Mouse (Mus musculus): ENCODE results near the gene Idnk.

Gene Idnk

DNA sequence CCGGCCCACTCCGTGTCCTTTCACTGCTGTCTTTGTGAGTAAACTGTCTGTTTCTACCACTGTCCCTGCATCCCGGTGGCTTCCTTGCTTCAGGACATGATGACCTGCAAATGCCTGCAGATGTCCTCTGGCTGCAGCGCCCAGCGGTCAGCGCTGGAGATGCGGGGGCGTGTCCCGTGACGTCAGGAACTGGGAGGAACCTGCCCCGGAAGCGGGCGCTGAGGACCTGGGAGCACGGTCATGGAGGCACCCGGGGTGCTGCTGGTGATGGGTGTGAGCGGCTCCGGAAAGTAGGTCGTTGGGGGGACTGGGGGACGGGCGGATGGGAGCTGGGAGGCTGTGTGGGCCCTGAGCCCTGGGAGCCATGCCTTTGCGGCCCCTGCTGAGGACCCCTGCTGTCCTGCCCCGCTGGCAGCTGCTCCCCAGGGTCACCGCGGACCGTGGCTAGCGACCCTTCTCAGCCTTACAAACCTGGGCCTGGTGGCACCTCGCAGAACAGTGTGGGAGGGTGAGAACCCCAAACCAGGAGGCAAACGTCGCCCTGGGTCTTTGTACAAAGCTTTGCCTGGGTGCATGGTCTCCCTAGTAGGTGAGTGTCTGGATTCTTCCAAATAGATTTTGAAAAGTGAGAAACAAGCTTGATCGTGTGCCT is at the start of gene Idnk:
TSS of gene Idnk (plus strand) at position 203 of the 652 bp plus-strand sequence.
- peak; percentile 66 to 75 for DNase-seq (ENCODE audit: low spot score in 2 of 2)

DNA sequence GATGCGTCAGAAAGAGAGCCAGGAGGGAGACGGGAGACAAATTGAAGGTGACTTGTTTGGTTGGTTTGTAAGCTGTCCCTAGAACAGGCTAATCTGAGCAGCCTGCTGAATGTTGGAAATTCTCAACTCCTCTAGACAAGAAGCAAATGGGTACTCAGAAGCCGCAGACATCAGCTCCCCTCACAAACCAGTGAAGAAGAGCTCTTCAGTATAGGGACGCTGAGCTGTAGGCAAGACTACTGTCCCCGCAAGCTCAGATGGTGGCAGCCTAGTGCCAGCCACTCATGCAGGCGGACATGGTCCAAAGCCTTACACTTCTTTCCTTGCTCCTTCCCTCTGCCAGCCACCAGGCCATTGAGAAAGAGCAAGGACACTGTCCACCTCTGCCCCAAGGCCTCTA is 46.1 kb upstream of the Idnk start:
- DNase-seq (ENCODE audit: low spot score in 2 of 2) = peak in 1 of 2 experiments; percentile 39

DNA sequence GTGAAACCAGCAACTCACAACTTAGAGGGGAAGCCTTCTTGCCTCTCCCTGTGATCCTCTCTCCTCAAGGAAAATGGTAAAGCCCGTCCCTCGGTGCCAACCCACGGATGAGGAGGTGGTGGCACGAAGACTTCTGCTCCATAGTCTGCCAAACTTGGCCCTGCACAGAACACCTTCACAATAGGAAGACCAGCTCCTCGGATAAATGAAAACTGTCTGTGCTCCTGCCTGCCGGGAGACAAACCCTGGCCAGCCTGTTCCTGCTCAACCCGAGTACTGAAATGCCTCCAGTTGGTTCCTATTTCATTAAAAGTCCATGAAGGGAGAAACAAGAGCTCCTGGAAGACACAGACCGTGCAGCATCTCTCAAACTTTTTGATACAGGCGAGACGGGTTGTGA is 45.3 kb upstream of the Idnk start:
- peak in 1 of 2 experiments; percentile 41 for DNase-seq (ENCODE audit: low spot score in 2 of 2)

DNA sequence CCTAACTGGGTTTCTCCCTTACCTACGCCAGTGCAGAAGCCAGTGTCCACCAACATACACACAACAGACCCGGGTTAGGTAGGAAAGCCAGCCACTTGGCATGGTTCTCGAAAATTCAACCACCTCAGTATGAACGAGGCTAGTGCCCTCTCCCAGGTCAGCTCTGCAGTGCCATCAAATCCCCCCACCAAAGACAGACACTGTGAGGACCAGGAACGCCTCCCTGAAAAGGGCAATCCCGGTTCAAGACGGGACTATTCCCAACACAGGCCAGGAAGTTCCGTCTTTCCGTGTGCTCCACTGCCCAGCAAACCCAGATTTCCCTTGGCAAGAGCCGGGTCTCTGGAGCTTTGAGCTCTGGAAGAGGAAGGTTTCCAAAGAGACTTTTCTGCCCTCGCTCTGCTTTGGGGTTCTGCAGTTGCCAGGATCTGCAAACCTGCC is 44.8 kb upstream of the Idnk start:
- DNase-seq (ENCODE audit: low spot score in 2 of 2) = no peak

DNA sequence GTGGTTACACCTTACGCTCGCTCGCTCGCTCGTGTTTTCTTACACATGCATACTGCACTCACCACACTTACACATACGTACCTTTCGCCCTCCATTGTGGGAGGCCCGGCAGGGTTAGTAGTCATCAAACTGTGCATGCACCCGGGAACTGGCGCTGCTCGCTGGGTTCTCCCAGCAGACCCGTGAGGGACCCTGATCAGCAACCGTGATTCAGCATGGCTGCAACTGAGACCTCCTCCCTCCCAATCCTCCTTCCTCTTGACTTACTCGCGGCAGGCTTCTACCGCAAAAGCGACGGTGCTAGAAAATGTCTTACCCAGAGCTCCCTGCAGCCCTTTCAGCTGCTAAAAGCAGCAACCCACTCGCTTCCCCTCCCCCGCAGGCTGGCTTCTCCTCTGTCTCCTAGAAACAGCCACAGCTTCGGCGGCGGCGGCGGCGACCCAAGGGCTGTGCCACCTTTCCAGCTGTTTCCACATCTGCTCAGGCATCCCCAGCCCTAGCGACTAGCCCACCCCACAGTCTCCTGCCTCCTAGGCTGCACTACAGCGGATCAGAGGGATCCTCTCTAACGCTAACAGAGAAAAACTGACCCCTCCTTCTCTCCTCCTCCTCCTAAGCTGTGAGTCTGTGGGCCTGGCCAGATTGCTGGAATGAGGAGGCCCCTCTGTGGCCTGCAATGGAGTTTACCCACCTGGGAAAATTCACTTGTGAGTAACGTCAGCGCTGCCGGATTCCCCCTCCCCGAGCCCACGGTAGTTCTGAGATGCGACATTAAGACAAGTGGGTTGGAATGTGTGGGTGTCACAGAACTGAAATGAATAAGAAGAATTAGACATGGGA is 44.2 kb upstream of the Idnk start, which contains the start of gene Klhl3:
TSS of gene Klhl3 (minus strand) at position 532 of the 840 bp plus-strand sequence.
- DNase-seq (ENCODE audit: low spot score in 2 of 2) = peak; percentile 85 to 86

DNA sequence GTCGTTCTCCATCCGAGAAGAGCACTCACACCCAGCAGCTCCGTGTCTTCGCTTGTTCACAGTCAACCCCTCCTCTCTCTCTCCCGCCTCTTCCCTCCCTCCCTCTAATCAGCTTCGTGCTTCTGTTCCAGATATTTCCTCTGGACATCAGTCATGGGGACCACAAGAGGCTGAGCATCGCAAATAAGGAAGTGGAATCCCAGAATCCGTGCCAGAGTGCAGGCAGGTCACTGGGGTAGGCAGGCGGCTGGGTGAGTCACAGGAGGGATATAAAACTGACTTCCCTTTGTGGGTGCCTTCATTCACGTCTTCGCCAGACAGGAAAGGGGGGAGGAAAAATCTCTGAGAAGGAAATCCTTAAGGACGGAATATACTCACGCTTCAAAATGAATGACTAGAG is 42.2 kb upstream of the Idnk start:
- DNase-seq (ENCODE audit: low spot score in 2 of 2) = no peak

DNA sequence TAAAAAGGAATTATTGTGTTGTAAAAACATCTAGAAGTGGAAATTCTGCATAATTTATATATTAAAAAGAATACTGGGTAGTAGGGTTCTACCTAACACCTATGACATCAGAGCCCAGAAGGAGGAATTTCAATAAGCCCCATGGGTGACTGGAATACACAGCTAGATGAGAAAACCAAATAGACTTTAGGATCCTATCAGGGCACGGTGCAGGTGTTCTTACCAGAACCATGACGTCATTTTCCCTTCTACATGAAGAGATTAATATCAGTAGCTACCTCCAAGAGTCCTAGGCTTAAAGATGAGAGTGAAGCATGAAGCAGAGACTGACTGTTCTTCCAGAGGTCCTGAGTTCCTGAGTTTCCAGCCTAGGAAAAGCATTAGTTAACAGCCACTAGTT is 40.6 kb upstream of the Idnk start:
- DNase-seq (ENCODE audit: low spot score in 2 of 2) = no peak

DNA sequence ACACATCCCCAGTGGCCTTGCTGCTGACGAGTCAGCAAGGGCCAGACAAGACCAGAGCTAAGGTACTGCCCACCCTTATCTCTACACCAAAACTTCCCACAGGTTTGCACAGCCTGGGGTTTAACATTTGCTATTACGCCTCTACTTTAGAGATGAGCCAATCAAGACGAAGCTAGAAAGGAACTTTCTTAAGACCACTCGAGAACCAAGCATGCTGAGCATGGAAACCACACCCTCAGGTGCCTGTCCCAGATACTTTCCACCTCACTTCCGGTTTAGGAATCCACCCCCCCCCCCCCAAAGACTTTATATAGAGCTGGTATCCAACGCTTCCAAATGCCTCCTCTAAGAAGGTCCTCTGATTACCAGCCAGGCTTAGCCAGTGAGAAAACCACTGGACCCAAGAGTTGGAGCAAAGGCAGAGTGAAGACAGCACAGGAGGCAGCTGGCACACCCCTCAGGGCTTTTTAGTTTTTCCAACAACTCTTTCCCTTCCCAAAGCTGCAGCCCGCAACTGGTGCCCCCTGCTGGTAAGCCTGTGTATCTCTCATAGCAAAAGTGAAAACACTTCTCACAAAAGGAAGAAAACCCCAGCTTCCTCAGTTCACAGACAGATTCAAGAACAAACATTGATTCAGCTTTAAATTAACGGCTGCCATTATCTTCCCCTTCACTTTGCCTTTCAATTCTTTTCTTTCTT is 40.0 kb upstream of the Idnk start:
- no peak for DNase-seq (ENCODE audit: low spot score in 2 of 2)

DNA sequence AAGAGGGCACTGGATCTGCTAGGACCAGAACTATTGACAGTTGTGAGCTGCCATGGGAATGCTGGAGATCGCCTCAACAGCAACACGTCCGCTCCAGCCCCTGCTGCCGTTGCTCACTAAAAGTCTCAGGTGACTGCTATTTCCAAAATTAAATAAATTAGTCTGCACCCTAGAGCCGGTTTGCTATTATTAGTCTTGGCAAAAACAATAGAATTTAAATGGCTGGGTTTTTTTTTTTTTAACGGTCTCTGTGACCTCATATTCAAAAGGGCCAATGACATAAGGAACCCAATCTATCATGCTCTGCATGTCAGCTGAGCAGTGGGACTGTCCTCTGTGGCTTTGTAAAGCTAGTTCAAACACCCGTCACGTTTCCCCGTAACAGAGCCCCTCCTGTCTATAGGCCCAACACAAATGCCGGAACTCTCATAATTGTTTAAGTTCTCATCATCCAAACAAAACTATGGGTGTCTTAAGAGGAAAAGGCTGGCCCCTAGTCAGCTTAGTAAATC is 34.6 kb upstream of the Idnk start:
- DNase-seq (ENCODE audit: low spot score in 2 of 2) = no peak

DNA sequence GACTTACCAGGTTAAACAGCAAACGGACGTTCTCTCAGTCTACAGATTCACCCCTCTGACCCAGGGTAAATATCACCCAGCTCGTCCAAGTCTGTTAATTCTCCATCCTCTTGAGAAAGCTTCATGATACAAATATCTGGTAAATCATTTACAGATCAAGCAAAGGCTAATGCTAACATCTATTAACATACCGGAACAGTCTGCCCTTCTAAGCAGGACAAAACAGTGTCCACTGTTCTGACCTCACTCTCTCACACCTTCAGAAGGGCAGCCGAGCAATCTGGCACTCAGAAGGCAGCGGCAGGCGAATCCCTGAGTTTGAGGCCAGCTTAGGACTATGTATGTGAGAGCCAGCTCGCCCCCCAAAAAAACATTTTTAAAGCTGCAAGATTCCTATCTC is 34.1 kb upstream of the Idnk start:
- no peak for DNase-seq (ENCODE audit: low spot score in 2 of 2)

DNA sequence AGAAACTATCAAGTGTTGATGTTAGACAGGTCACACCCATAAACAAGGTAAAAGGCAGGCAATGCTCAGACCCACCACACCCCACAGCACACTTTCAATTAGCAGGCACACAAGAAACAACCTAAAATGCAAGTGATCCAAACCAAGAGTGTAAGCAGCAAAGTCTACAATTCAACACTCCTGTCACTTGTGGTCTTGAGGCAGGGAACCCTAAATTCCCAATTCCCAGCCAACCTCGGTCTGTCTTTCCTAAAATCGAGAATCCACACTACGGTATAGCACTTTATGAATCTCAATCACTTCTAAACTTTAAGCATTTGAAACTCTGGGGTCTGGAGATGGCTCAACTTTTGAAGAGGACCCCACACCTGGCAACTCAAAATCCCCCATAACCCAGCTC is 33.2 kb upstream of the Idnk start:
- DNase-seq (ENCODE audit: low spot score in 2 of 2) = no peak

DNA sequence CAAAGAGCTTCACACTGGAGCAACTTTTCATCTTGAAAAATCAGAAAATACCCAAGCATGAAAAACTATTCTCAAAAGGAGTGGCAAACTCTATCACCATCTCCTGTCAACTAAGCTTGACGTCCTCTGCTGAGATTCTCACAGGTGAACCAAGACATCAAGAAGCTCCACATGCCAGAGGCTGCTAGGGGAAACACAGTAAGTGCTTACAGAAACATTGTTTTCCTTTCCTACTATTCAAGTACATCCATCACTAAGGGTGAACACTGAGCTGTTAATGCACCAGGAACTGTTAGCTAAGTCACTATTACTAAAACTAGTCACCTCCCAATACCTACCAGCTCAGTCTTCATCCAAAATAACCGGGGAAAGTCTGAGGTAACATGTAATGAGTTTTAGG is 32.5 kb upstream of the Idnk start:
- DNase-seq (ENCODE audit: low spot score in 2 of 2) = no peak

DNA sequence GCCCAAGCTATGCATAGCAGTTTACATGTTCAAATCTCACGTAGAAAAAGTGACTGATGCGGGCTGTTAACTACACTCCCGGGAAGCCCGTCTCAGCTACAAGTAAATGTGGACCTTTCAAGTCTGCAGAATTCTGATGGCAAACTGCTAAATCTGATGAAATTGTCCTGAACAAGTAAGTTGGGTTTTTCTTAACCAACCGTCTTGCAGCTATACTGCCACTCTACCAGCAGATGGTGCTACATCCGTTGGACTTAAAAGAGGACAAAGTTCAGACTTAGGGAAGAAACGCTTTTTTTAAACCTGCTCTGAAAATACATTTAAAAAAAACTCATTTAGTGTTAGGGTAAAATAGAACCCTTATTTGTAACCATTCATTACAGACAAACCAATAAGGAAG is 31.3 kb upstream of the Idnk start:
- DNase-seq (ENCODE audit: low spot score in 2 of 2) = no peak

DNA sequence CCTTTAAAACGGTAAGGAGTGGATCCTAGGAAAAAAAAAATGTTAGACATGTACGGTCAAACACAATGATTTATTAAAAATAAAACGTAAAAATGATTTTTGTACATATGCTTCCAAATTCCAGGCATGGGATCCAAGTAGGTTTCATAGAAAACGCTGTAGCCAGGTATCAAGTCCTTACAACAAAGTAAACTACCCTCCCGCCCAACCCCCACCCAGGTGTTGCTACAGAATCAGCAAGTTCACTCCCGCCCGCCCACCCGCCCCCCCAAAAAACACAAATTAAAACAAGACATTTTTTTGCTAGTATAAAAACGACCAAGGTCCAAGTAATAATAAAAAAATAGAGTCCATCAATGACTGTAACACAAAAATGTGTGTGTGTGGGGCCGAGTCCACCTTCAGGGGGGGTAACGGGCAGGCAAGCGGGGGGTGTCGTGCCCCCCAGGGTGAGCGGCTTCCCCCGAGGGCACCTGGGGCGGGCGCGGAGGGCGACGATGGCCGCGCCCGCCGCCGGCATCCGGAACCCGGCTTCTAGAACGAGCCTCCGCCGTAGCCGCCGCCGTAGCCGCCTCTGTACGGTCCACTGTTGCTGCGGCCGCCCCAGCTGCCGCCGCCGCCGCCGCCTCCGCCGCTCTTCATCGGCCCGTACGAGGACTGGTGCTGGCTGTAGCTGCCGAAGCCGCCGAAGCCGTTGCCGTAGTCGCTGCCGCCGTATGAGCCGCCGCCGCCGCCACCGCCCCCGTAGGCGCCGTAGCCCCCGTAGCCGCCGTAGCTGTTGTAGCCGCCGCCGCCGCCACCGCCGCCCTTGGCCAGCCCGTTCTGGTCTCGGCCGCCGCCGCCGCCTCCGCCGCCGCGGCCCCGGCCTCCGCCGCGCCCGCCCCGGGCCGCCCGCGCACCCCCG is 30.3 kb upstream of the Idnk start:
- no peak for DNase-seq (ENCODE audit: low spot score in 2 of 2)

DNA sequence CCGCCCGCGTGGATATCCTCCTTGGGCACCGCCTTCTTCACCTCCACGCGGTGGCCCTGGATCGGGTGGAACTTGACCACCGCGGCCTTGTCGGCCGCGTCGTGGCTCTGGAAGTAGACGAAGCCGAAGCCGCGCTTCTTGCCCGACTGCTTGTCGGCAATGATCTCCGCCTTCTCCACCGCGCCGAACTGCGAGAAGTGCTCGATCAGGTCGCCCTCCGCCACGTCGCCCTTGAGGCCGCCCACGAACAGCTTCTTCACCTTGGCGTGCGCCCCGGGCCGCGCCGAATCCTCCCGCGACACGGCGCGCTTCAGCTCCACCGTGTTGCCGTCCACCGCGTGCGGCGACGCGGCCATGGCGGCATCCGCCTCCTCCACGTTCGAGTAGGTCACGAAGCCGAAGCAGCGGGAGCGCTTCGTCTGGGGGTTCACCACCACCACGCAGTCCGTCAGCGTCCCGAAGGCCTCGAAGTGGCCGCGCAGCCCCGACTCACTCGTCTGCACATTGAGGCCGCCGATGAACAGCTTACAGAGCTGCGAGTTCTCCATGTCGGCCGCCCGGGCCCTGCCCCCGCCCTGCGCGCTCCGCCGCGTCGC is 29.6 kb upstream of the Idnk start:
- peak; percentile 54 to 68 for DNase-seq (ENCODE audit: low spot score in 2 of 2)

DNA sequence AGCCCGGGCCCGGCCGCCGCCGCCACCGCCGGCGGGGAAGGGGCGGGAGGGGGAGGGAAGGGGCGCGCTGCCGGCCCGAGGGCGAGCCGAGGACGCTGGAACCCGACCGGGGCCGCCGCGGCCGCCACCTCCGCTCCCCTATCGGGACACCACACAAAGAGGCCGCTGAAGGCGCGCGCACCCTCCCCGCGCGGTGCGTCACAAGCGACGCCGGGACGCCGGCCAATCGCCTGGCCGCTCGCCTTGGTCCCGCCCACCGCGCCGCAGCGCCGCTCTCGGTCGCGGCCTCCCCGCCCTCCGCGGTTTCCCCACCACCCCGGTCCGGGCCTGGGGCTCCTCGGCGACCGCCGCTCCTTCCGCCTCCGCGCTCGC is 29.1 kb upstream of the Idnk start, which contains the start of gene Hnrnpa0:
TSS of gene Hnrnpa0 (minus strand) at position 161 of the 372 bp plus-strand sequence.
- peak; percentile 88 to 90 for DNase-seq (ENCODE audit: low spot score in 2 of 2)

DNA sequence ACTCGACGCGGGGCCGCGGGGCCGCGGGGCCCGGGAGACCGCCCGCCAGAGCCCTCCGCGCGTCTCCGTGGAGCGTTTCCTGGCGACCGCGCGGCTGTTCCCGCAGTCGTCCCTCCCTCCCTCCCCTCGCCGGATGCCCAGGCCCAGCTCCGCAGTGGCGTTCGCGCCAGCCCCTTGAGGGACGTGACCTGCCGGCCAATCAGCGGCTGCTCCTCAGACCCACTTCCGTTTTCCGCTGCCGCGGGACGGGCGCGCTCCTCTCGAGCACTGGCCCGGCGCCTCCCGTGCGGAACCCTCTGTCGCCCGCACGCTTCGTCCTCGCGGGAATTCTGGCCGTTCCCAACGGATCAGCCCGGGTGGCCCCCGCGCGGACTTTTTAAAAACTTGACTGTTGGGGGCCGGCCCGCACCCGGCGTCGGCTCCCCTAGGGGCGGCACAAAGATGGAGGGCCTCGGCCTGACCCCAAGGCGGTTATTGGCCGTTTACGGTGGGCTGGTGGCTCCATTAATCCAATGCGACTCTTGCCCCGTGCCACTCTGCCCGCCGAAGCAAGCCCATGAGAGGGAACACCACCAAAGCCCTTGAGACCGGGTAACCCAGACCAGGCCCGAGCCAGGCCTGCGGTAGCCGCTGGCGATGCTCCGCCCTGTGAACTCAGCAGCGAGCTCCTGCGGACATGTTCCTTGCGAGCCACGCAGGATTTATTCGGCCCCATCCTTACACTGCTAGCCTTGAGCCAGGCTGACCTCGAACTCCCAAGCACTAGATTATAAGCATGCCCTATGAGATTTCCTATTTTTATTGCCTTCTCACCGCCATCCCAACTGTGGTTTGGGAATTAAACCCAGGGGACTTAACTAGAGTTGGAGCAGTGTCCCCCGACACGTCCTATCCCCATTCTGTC is 28.4 kb upstream of the Idnk start:
- peak; percentile 95 for DNase-seq (ENCODE audit: low spot score in 2 of 2)

DNA sequence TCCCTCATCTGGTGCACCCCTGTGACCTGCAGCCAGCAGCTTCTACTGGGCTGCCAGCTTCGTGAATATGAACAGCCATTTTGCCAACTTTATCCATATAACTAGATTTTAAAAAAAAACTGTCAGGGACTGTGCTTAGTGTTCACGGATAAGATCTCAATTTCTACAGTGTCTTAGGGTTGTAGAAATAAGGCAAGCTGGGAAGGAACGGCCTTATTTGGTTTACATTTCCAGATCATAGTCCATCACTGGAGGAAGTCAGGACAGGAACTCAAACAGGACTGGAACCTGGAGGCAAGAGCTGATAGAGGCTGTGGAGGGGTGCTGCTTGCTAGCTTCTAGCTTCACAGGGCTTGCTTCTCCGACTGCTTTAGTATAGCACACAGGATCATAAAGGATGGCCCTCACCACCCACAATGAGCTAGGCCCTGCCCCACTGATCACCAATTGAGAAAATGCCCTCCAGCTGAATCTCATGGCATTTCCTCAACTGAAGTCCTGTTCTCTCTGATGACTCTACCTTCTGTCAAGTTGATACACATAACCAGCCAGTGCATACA is 27.7 kb upstream of the Idnk start:
- DNase-seq (ENCODE audit: low spot score in 2 of 2) = no peak

DNA sequence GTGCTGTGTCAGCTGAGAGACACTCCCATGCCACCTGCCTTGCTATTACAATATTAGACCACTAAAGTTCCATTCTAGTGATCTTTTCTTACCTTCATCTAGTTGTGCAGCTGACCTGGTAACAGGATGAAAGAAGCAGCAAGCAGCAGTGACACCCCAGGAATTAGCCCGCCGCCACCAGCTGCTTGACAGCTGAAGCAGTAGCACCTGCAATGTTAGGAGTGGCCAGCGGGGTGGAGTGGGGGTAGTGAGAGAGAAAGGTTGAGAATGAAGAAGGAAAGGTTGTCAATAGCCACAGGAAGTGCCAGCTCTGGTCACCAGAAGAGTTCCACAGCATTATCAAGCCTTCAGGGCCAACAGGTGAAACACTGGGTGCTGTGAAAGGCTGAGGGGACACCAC is 25.8 kb upstream of the Idnk start:
- DNase-seq (ENCODE audit: low spot score in 2 of 2) = no peak
